In genomic region chr10:110744686-110745639, GRCm38 (mm10) we compare ENCODE assay signal across 7 mouse cellular contexts. TPM values are rescaled to one million over a fixed set of nuclear protein-coding genes. Genes with fewer than 3 reads are reported as not detected.
DNase-seq lines count a peak whose midpoint lies in the region; ATAC-seq lines count a peak whose summit lies in the region.

Gene E2f7 (plus strand): TSS chr10:110745439.

- peak within 1 kb of the TSS; percentile 96 for H3K4me2 ChIP-seq in intestine, embryonic 16.5 days (ENCODE audit: low read depth, low read length)
- peak within 1 kb of the TSS; percentile 97 for H3K4me2 ChIP-seq in midbrain, embryonic 13.5 days (replicated peaks)

- no peaks in the 10 kb centered on the region for H3K27me3 ChIP-seq in intestine, embryonic 16.5 days (replicated peaks; ENCODE audit: control insufficient read depth, insufficient read depth, low read length)
- no peaks in the 10 kb centered on the region for H3K27me3 ChIP-seq in limb, embryonic 10.5 days (ENCODE audit: low read depth, poor library complexity, severe bottlenecking)
- no peaks in the 10 kb centered on the region for H3K27me3 ChIP-seq in midbrain, embryonic 13.5 days

- H3K9ac ChIP-seq in intestine, embryonic 16.5 days (ENCODE audit: low read depth, low read length), result peak within 1 kb of the TSS; percentile 86
- H3K9ac ChIP-seq in midbrain, embryonic 13.5 days (replicated peaks), result peak within 1 kb of the TSS; percentile 88

- under 1% methylated on average over 96 of the region's 98 CpGs for WGBS in intestine, embryonic 16.5 days
- 1% methylated on average over 97 of the region's 98 CpGs for WGBS in limb, embryonic 10.5 days
- under 1% methylated on average over 87 of the region's 98 CpGs for WGBS in midbrain, embryonic 13.5 days

- DNase-seq in adrenal gland, adult 2 months, result peak; percentile 95
- peak; percentile 99 for DNase-seq in embryo, embryonic 11 days
- peak; percentile 77 to 86 for DNase-seq in gastrocnemius, postnatal 36 days
- DNase-seq in limb, embryonic 10.5 days (ENCODE audit: low spot score), result peak; percentile 94
- peak; percentile 87 for DNase-seq in spleen, adult 12 weeks (ENCODE audit: low spot score)

- intact Hi-C loops in gastrocnemius, postnatal 36 days (cut with DNase I), result no loop called here

- ATAC-seq in intestine, embryonic 16.5 days, result peak; percentile 99
- peak; percentile 98 for ATAC-seq in midbrain, embryonic 13.5 days

- H3K4me1 ChIP-seq in intestine, embryonic 16.5 days (ENCODE audit: control insufficient read depth, insufficient read depth, low read length), result peaks cover 8% of the 10 kb centered on the region
- peaks cover 23% of the 10 kb centered on the region for H3K4me1 ChIP-seq in limb, embryonic 10.5 days
- H3K4me1 ChIP-seq in midbrain, embryonic 13.5 days (replicated peaks), result peaks cover 18% of the 10 kb centered on the region

- H3K9me3 ChIP-seq in intestine, embryonic 16.5 days (ENCODE audit: control insufficient read depth, low read length), result no peaks in the 10 kb centered on the region
- no peaks in the 10 kb centered on the region for H3K9me3 ChIP-seq in limb, embryonic 10.5 days (replicated peaks)
- no peaks in the 10 kb centered on the region for H3K9me3 ChIP-seq in midbrain, embryonic 13.5 days

- H3K4me3 ChIP-seq in intestine, embryonic 16.5 days (ENCODE audit: low read length), result peak within 1 kb of the TSS; percentile 83
- peak within 1 kb of the TSS; percentile 83 for H3K4me3 ChIP-seq in limb, embryonic 10.5 days
- H3K4me3 ChIP-seq in midbrain, embryonic 13.5 days (replicated peaks), result peak within 1 kb of the TSS; percentile 88

- 0 out of 2 replicates have a peak, but pooled peaks cover 2% of the 10 kb centered on the region for H3K36me3 ChIP-seq in intestine, embryonic 16.5 days (ENCODE audit: control insufficient read depth, insufficient read depth, low read length)
- peaks cover 27% of the 10 kb centered on the region for H3K36me3 ChIP-seq in limb, embryonic 10.5 days
- H3K36me3 ChIP-seq in midbrain, embryonic 13.5 days, result peaks cover 6% of the 10 kb centered on the region; the same call in 1 of the 2 replicates

- peak within 1 kb of the TSS; percentile 53; the same call in 1 of the 2 replicates for H3K27ac ChIP-seq in intestine, embryonic 16.5 days (ENCODE audit: low read length)
- H3K27ac ChIP-seq in limb, embryonic 10.5 days, result peak within 1 kb of the TSS; percentile 98
- peak within 1 kb of the TSS; percentile 80 for H3K27ac ChIP-seq in midbrain, embryonic 13.5 days

RNA-seq across cellular contexts. Expression of gene E2f7, which starts in this region (rescaled TPM):
- total RNA-seq in adrenal gland, adult 2 months (2021), result 1 to 10 TPM; 1.4 TPM
- polyA plus RNA-seq in adrenal gland, adult 2 months (2012; rRNA removed), result 0.08 and 2.0 TPM in 2 replicates
- total RNA-seq in gastrocnemius, postnatal 36 days (2021), result under 1 TPM; 0.74 to 0.84 TPM
- polyA plus RNA-seq in intestine, embryonic 16.5 days (2015; fragmentation: Nextera tagmentation; extraction: Ambion mirVana), result 11.0 and 12.4 TPM in 2 replicates
- 44.7 and 46.6 TPM in 2 replicates for polyA plus RNA-seq in limb, embryonic 10.5 days (2016; fragmentation: Nextera tagmentation; extraction: Ambion mirVana)
- 14.0 and 14.8 TPM in 2 replicates for polyA plus RNA-seq in midbrain, embryonic 13.5 days (2015; fragmentation: Nextera tagmentation; extraction: Ambion mirVana)

Comparison
In these comparisons a context has a peak if more than half of its experiments do, and no peak if none do; other contexts are left out.
1. Peak in every context shown above with its lines: DNase-seq, ATAC-seq, H3K4me3 ChIP-seq and H3K27ac ChIP-seq.
2. Peak in DNase-seq in gastrocnemius, postnatal 36 days; RNA of the gene not detected or under 1 TPM.